Mouse (Mus musculus): ENCODE results near the gene Nasp.

GRCm38 (mm10) chr4:116612621-116613020, 15.1 kb downstream of the Nasp start:
- TF ChIP-seq POLR2A (IDR thresholded peaks at IDR 0.05; ENCODE audit: insufficient read depth, low read length) (no peak), CTCF (IDR thresholded peaks at IDR 0.05; ENCODE audit: low read depth, low read length) (no peak), EP300 (IDR thresholded peaks at IDR 0.05; ENCODE audit: insufficient read depth, low read depth, low read length) (no peak)
